Mouse (Mus musculus) forebrain, embryonic 11.5 days (tissue): ENCODE data around the gene Wdr93. TPM values are rescaled to one million over a fixed set of nuclear protein-coding genes. Genes with fewer than 3 reads are reported as not detected.
"Not testable (repeated sequence)": the region's sequence is repeated elsewhere in the genome, so short reads cannot be mapped to it uniquely, and the experiment has no call there.

Experiments
- ATAC-seq: fragments of 200-750 bp; cut with Nextera tagmentation; replicated peaks from 2 replicates; pipeline ENCODE4 v1.8.0; 2017; ENCODE audit warnings: moderate TSS enrichment; ENCODE audit not compliant: low FRiP score
- DNase-seq: peaks from one replicate; pipeline ENCODE4 v3.0.0-alpha.2; 2017; ENCODE audit warnings: low spot score
- H3K27ac ChIP-seq: fragments of 300-500 bp; sonication (generic); 2 replicates; pipeline ENCODE4 v1.5.1; 2014; ENCODE audit warnings: low read depth, low read length
- H3K27me3 ChIP-seq: fragments of 300-500 bp; sonication (generic); 2 replicates; pipeline ENCODE4 v1.6.1; 2014; ENCODE audit warnings: mild to moderate bottlenecking, low read length, mixed read lengths; ENCODE audit not compliant: control insufficient read depth, insufficient read depth
- H3K36me3 ChIP-seq: fragments of 300-500 bp; sonication (generic); 2 replicates; pipeline ENCODE4 v1.6.1; 2014; ENCODE audit warnings: mild to moderate bottlenecking, low read length, moderate library complexity, mixed read lengths; ENCODE audit not compliant: control insufficient read depth, insufficient read depth
- H3K4me1 ChIP-seq: fragments of 300-500 bp; sonication (generic); replicated peaks from 2 replicates; pipeline ENCODE4 v1.6.1; 2014; ENCODE audit warnings: low read length, mixed read lengths; ENCODE audit not compliant: control insufficient read depth, insufficient read depth
- H3K4me2 ChIP-seq: fragments of 300-500 bp; sonication (generic); 2 replicates; pipeline ENCODE4 v1.6.1; 2014; ENCODE audit warnings: low read depth, mild to moderate bottlenecking, low read length, moderate library complexity, mixed read lengths; ENCODE audit not compliant: severe bottlenecking
- H3K4me3 ChIP-seq: fragments of 300-500 bp; sonication (generic); 2 replicates; pipeline ENCODE4 v1.5.1; 2014; ENCODE audit warnings: low read depth, low read length
- H3K9ac ChIP-seq: fragments of 300-500 bp; sonication (generic); 2 replicates; pipeline ENCODE4 v1.6.1; 2014; ENCODE audit warnings: low read length
- H3K9me3 ChIP-seq: fragments of 300-500 bp; sonication (generic); 2 replicates; pipeline ENCODE4 v1.6.1; 2016; ENCODE audit warnings: low read length, mixed read lengths; ENCODE audit not compliant: control insufficient read depth
- WGBS: fragments of 180-500 bp; shearing (Covaris S2); extraction: QIAGEN DNeasy Blood & Tissue Kit; methylation state at CpG from one replicate; pipeline ENCODE4 v1.1.7; 2014; 5-methylcytosine and 5-hydroxymethylcytosine counted together
- polyA plus RNA-seq: library from polyadenylated mRNA; unstranded; fragments of >200 nt; fragmentation: Nextera tagmentation; extraction: Ambion mirVana; gene quantifications from 2 replicates; pipeline ENCODE4 v1.2.1, GENCODE M21; 2014

Gene Wdr93
- polyA plus RNA-seq, 1 experiment from 2014 or later = 0.21 TPM

- H3K4me2 ChIP-seq = no peak overlapping the region
- H3K36me3 ChIP-seq = no peaks in the 10 kb centered on the region
- DNase-seq (no peak), ATAC-seq (no peak)
- H3K27ac ChIP-seq = no peak overlapping the region
- H3K4me1 ChIP-seq = no peaks in the 10 kb centered on the region; the same call in 1 of the 2 replicates
- H3K4me3 ChIP-seq = no peak overlapping the region
- H3K27me3 ChIP-seq = no peaks in the 10 kb centered on the region
- H3K9me3 ChIP-seq = no peaks in the 10 kb centered on the region
- 83% methylated on average over 11 of the region's 11 CpGs for WGBS
- H3K9ac ChIP-seq = no peak overlapping the region
Measured at GRCm38 (mm10) chr7:79781826-79782515, 39.0 kb downstream of the Wdr93 start.

GRCm38 (mm10) chr7:79782516-79782855, 39.5 kb downstream of the Wdr93 start:
- H3K9ac ChIP-seq = no peak overlapping the region
- no peaks in the 10 kb centered on the region for H3K36me3 ChIP-seq
- ATAC-seq (no peak), DNase-seq (no peak)
- no peak overlapping the region for H3K4me2 ChIP-seq
- H3K27ac ChIP-seq = no peak overlapping the region
- H3K9me3 ChIP-seq = no peaks in the 10 kb centered on the region
- WGBS = 80% methylated on average over 2 of the region's 2 CpGs
- no peaks in the 10 kb centered on the region; the same call in 1 of the 2 replicates for H3K4me1 ChIP-seq
- no peak overlapping the region for H3K4me3 ChIP-seq
- no peaks in the 10 kb centered on the region for H3K27me3 ChIP-seq

- H3K9me3 ChIP-seq = no peaks in the 10 kb centered on the region
- H3K36me3 ChIP-seq = no peaks in the 10 kb centered on the region
- peaks cover 2% of the 10 kb centered on the region for H3K27me3 ChIP-seq
- H3K4me3 ChIP-seq = no peak overlapping the region
- WGBS = 20% methylated on average over 6 of the region's 6 CpGs
- H3K4me2 ChIP-seq = no peak overlapping the region
- H3K4me1 ChIP-seq = peaks cover 4% of the 10 kb centered on the region; the same call in 1 of the 2 replicates
- ATAC-seq = 0 out of 2 replicates have a peak, but pooled peaks have one; percentile 30
- peak; percentile 79 for DNase-seq
- H3K9ac ChIP-seq = no peak overlapping the region
- no peak overlapping the region for H3K27ac ChIP-seq
Measured at GRCm38 (mm10) chr7:79786295-79786694, 43.3 kb downstream of the Wdr93 start.

- ATAC-seq, H3K9me3 ChIP-seq, H3K9ac ChIP-seq, H3K4me1 ChIP-seq, H3K36me3 ChIP-seq, DNase-seq, H3K4me2 ChIP-seq, H3K27ac ChIP-seq, H3K4me3 ChIP-seq: not testable (repeated sequence)
- WGBS = 12% methylated on average over 2 of the region's 2 CpGs
- peaks cover 30% of the 10 kb centered on the region for H3K27me3 ChIP-seq
Measured at GRCm38 (mm10) chr7:79789812-79790211, 46.8 kb downstream of the Wdr93 start.

- H3K36me3 ChIP-seq = no peaks in the 10 kb centered on the region
- peak overlapping the region; percentile 55 for H3K4me2 ChIP-seq
- ATAC-seq = 0 out of 2 replicates have a peak, but pooled peaks have one; percentile 15
- H3K4me1 ChIP-seq = peaks cover 9% of the 10 kb centered on the region
- DNase-seq = peak; percentile 79
- WGBS = 2% methylated on average over 80 of the region's 80 CpGs
- peak overlapping the region; percentile 37 for H3K4me3 ChIP-seq
- peaks cover 30% of the 10 kb centered on the region for H3K27me3 ChIP-seq
- H3K9ac ChIP-seq = peak overlapping the region; percentile 55
- no peaks in the 10 kb centered on the region for H3K9me3 ChIP-seq
- no peak overlapping the region for H3K27ac ChIP-seq
Measured at GRCm38 (mm10) chr7:79792635-79793421, 49.9 kb downstream of the Wdr93 start.

GRCm38 (mm10) chr7:79793688-79794087, 50.7 kb downstream of the Wdr93 start, which contains the start of gene Mesp1:
Gene Mesp1, minus strand, starts transcription at chr7:79793788.
- peak within 1 kb of the TSS; percentile 55 for H3K9ac ChIP-seq
- H3K36me3 ChIP-seq = no peaks in the 10 kb centered on the region
- no peaks in the 10 kb centered on the region for H3K9me3 ChIP-seq
- H3K4me3 ChIP-seq = peak within 1 kb of the TSS; percentile 37
- peaks cover 30% of the 10 kb centered on the region for H3K27me3 ChIP-seq
- peaks cover 9% of the 10 kb centered on the region for H3K4me1 ChIP-seq
- 70% methylated on average over 6 of the region's 6 CpGs for WGBS
- peak within 1 kb of the TSS; percentile 55 for H3K4me2 ChIP-seq
- H3K27ac ChIP-seq = no peak within 1 kb of the TSS
- no peak for ATAC-seq
- DNase-seq = no peak

GRCm38 (mm10) chr7:79798606-79799005, 55.6 kb downstream of the Wdr93 start:
- Histone ChIP-seq H3K27me3 (peaks cover 6% of the 10 kb centered on the region), H3K27ac (no peak overlapping the region), H3K4me3 (no peak overlapping the region), H3K4me2 (no peak overlapping the region), H3K36me3 (no peaks in the 10 kb centered on the region), H3K9me3 (no peaks in the 10 kb centered on the region), H3K4me1 (no peaks in the 10 kb centered on the region), H3K9ac (no peak overlapping the region)
- WGBS = 34% methylated on average over 5 of the region's 5 CpGs
- ATAC-seq (no peak), DNase-seq (no peak)

GRCm38 (mm10) chr7:79799048-79799447, 56.1 kb downstream of the Wdr93 start:
- 4% methylated on average over 8 of the region's 8 CpGs for WGBS
- no peak overlapping the region for H3K27ac ChIP-seq
- H3K4me1 ChIP-seq = no peaks in the 10 kb centered on the region
- H3K9me3 ChIP-seq = no peaks in the 10 kb centered on the region
- ATAC-seq (no peak), DNase-seq (peak; percentile 89)
- no peak overlapping the region for H3K9ac ChIP-seq
- no peak overlapping the region for H3K4me3 ChIP-seq
- no peaks in the 10 kb centered on the region for H3K36me3 ChIP-seq
- peaks cover 1% of the 10 kb centered on the region for H3K27me3 ChIP-seq
- H3K4me2 ChIP-seq = no peak overlapping the region
